Mouse (Mus musculus): ENCODE results near the gene Arih2. TPM values are rescaled to one million over a fixed set of nuclear protein-coding genes. Genes with fewer than 3 reads are reported as not detected.

Gene Arih2
- polyA plus RNA-seq, 1 experiment from 2014 or later = 37.7 TPM

GRCm38 (mm10) chr9:108568511-108568921, 80.7 kb downstream of the Arih2 start:
- Histone ChIP-seq H3K27ac (no peak overlapping the region), H3K4me2 (replicated peaks) (peak overlapping the region; percentile 97), H3K27me3 (ENCODE audit: control insufficient read depth, insufficient read depth, low read length) (no peaks in the 10 kb centered on the region), H3K4me1 (replicated peaks; ENCODE audit: control insufficient read depth, insufficient read depth, low read length) (peaks cover 32% of the 10 kb centered on the region), H3K36me3 (replicated peaks; ENCODE audit: control insufficient read depth, insufficient read depth) (peaks cover 59% of the 10 kb centered on the region), H3K9me3 (ENCODE audit: control insufficient read depth, low read length) (no peaks in the 10 kb centered on the region), H3K9ac (no peak overlapping the region), H3K4me3 (replicated peaks; ENCODE audit: low read length) (peak overlapping the region; percentile 79)
- ATAC-seq (ENCODE audit: low FRiP score) (no peak), DNase-seq (ENCODE audit: low spot score) (no peak)
- whole genome bisulfite sequencing = 79% methylated on average over 17 of the region's 17 CpGs

- Histone ChIP-seq H3K36me3 (replicated peaks; ENCODE audit: control insufficient read depth, insufficient read depth) (peaks cover 59% of the 10 kb centered on the region), H3K9ac (peak overlapping the region; percentile 91), H3K4me1 (replicated peaks; ENCODE audit: control insufficient read depth, insufficient read depth, low read length) (peaks cover 31% of the 10 kb centered on the region), H3K27me3 (ENCODE audit: control insufficient read depth, insufficient read depth, low read length) (no peaks in the 10 kb centered on the region), H3K9me3 (ENCODE audit: control insufficient read depth, low read length) (no peaks in the 10 kb centered on the region), H3K4me3 (replicated peaks; ENCODE audit: low read length) (peak overlapping the region; percentile 79), H3K4me2 (replicated peaks) (peak overlapping the region; percentile 97), H3K27ac (peak overlapping the region; percentile 98)
- no peak for DNase-seq (ENCODE audit: low spot score)
- WGBS = 12% methylated on average over 18 of the region's 18 CpGs
- ATAC-seq (ENCODE audit: low FRiP score) = no peak
These were observed 81.2 kb downstream of the Arih2 start for GRCm38 (mm10) chr9:108567931-108568419.

GRCm38 (mm10) chr9:108566815-108567776, 82.1 kb downstream of the Arih2 start, which contains the start of gene Ndufaf3:
Gene Ndufaf3, minus strand, starts transcription at chr9:108567434.
- peak within 1 kb of the TSS; percentile 91 for H3K9ac ChIP-seq
- H3K9me3 ChIP-seq (ENCODE audit: control insufficient read depth, low read length) = no peaks in the 10 kb centered on the region
- H3K4me2 ChIP-seq (replicated peaks) = peak within 1 kb of the TSS; percentile 97
- peaks cover 58% of the 10 kb centered on the region for H3K36me3 ChIP-seq (replicated peaks; ENCODE audit: control insufficient read depth, insufficient read depth)
- H3K27me3 ChIP-seq (ENCODE audit: control insufficient read depth, insufficient read depth, low read length) = no peaks in the 10 kb centered on the region
- ATAC-seq (ENCODE audit: low FRiP score) (peak; percentile 83), DNase-seq (ENCODE audit: low spot score) (peak; percentile 95)
- peak within 1 kb of the TSS; percentile 98 for H3K27ac ChIP-seq
- peak within 1 kb of the TSS; percentile 79 for H3K4me3 ChIP-seq (replicated peaks; ENCODE audit: low read length)
- under 1% methylated on average over 73 of the region's 73 CpGs for WGBS
- peaks cover 31% of the 10 kb centered on the region for H3K4me1 ChIP-seq (replicated peaks; ENCODE audit: control insufficient read depth, insufficient read depth, low read length)

GRCm38 (mm10) chr9:108565881-108566814, 83.0 kb downstream of the Arih2 start:
- peak overlapping the region; percentile 98 for H3K27ac ChIP-seq
- ATAC-seq (ENCODE audit: low FRiP score) (no peak; the same call in 1 of the 2 replicates), DNase-seq (ENCODE audit: low spot score) (no peak)
- H3K4me2 ChIP-seq (replicated peaks) = peak overlapping the region; percentile 97
- peak overlapping the region; percentile 91 for H3K9ac ChIP-seq
- no peaks in the 10 kb centered on the region for H3K9me3 ChIP-seq (ENCODE audit: control insufficient read depth, low read length)
- peaks cover 57% of the 10 kb centered on the region for H3K36me3 ChIP-seq (replicated peaks; ENCODE audit: control insufficient read depth, insufficient read depth)
- peak overlapping the region; percentile 79 for H3K4me3 ChIP-seq (replicated peaks; ENCODE audit: low read length)
- H3K27me3 ChIP-seq (ENCODE audit: control insufficient read depth, insufficient read depth, low read length) = no peaks in the 10 kb centered on the region
- peaks cover 38% of the 10 kb centered on the region for H3K4me1 ChIP-seq (replicated peaks; ENCODE audit: control insufficient read depth, insufficient read depth, low read length)
- 12% methylated on average over 35 of the region's 35 CpGs for WGBS

GRCm38 (mm10) chr9:108564131-108564530, 85.1 kb downstream of the Arih2 start:
- H3K4me1 ChIP-seq (replicated peaks; ENCODE audit: control insufficient read depth, insufficient read depth, low read length) = peaks cover 30% of the 10 kb centered on the region
- no peak overlapping the region for H3K9ac ChIP-seq
- no peak overlapping the region for H3K27ac ChIP-seq
- peaks cover 52% of the 10 kb centered on the region for H3K36me3 ChIP-seq (replicated peaks; ENCODE audit: control insufficient read depth, insufficient read depth)
- H3K9me3 ChIP-seq (ENCODE audit: control insufficient read depth, low read length) = no peaks in the 10 kb centered on the region
- no peak overlapping the region for H3K4me2 ChIP-seq (replicated peaks)
- H3K27me3 ChIP-seq (ENCODE audit: control insufficient read depth, insufficient read depth, low read length) = no peaks in the 10 kb centered on the region
- no peak overlapping the region for H3K4me3 ChIP-seq (replicated peaks; ENCODE audit: low read length)
- ATAC-seq (ENCODE audit: low FRiP score) (no peak), DNase-seq (ENCODE audit: low spot score) (no peak)
- WGBS = 86% methylated on average over 7 of the region's 7 CpGs

GRCm38 (mm10) chr9:108563671-108564070, 85.5 kb downstream of the Arih2 start:
- peaks cover 30% of the 10 kb centered on the region for H3K4me1 ChIP-seq (replicated peaks; ENCODE audit: control insufficient read depth, insufficient read depth, low read length)
- H3K9ac ChIP-seq = no peak overlapping the region
- DNase-seq (ENCODE audit: low spot score) = no peak
- no peak for ATAC-seq (ENCODE audit: low FRiP score)
- WGBS = 96% methylated on average over 8 of the region's 8 CpGs
- H3K27me3 ChIP-seq (ENCODE audit: control insufficient read depth, insufficient read depth, low read length) = no peaks in the 10 kb centered on the region
- no peak overlapping the region for H3K4me2 ChIP-seq (replicated peaks)
- no peaks in the 10 kb centered on the region for H3K9me3 ChIP-seq (ENCODE audit: control insufficient read depth, low read length)
- H3K4me3 ChIP-seq (replicated peaks; ENCODE audit: low read length) = no peak overlapping the region
- no peak overlapping the region for H3K27ac ChIP-seq
- peaks cover 57% of the 10 kb centered on the region for H3K36me3 ChIP-seq (replicated peaks; ENCODE audit: control insufficient read depth, insufficient read depth)

GRCm38 (mm10) chr9:108560227-108560841, 88.9 kb downstream of the Arih2 start, which contains the start of gene Impdh2:
Gene Impdh2, plus strand, starts transcription at chr9:108560286.
- Histone ChIP-seq H3K4me1 (replicated peaks; ENCODE audit: control insufficient read depth, insufficient read depth, low read length) (peaks cover 11% of the 10 kb centered on the region), H3K9ac (peak within 1 kb of the TSS; percentile 65), H3K4me2 (replicated peaks) (peak within 1 kb of the TSS; percentile 90), H3K4me3 (replicated peaks; ENCODE audit: low read length) (peak within 1 kb of the TSS; percentile 53), H3K27ac (peak within 1 kb of the TSS; percentile 76), H3K27me3 (ENCODE audit: control insufficient read depth, insufficient read depth, low read length) (no peaks in the 10 kb centered on the region), H3K36me3 (replicated peaks; ENCODE audit: control insufficient read depth, insufficient read depth) (peaks cover 81% of the 10 kb centered on the region), H3K9me3 (ENCODE audit: control insufficient read depth, low read length) (no peaks in the 10 kb centered on the region)
- WGBS = under 1% methylated on average over 53 of the region's 53 CpGs
- ATAC-seq (ENCODE audit: low FRiP score) = peak; percentile 99
- peak; percentile 99 for DNase-seq (ENCODE audit: low spot score)

GRCm38 (mm10) chr9:108559169-108559568, 90.0 kb downstream of the Arih2 start:
- Histone ChIP-seq H3K27me3 (ENCODE audit: control insufficient read depth, insufficient read depth, low read length) (no peaks in the 10 kb centered on the region), H3K4me3 (replicated peaks; ENCODE audit: low read length) (no peak overlapping the region), H3K9me3 (ENCODE audit: control insufficient read depth, low read length) (no peaks in the 10 kb centered on the region), H3K9ac (no peak overlapping the region), H3K4me1 (replicated peaks; ENCODE audit: control insufficient read depth, insufficient read depth, low read length) (peaks cover 11% of the 10 kb centered on the region), H3K27ac (no peak overlapping the region), H3K36me3 (replicated peaks; ENCODE audit: control insufficient read depth, insufficient read depth) (peaks cover 81% of the 10 kb centered on the region), H3K4me2 (replicated peaks) (no peak overlapping the region)
- DNase-seq (ENCODE audit: low spot score) (no peak), ATAC-seq (ENCODE audit: low FRiP score) (no peak)
- WGBS = 94% methylated on average over 4 of the region's 4 CpGs

All from hindbrain, embryonic 14.5 days (tissue).